ENCODE assay signal across 26 mouse cellular contexts in genomic region chr7:45077322-45077721, GRCm38 (mm10). TPM values are rescaled to one million over a fixed set of nuclear protein-coding genes. Genes with fewer than 3 reads are reported as not detected.
DNase-seq lines count a peak whose midpoint lies in the region; ATAC-seq lines count a peak whose summit lies in the region.
"Had no signal": no experiment of that assay in that cellular context is flagged by ENCODE, and none has a peak within 500 bp of the region (broad histone marks: within the 10 kb centered on the region; RNA-seq: fewer than 3 reads in every experiment).

No protein-coding gene starts in this region.

- no peaks in the 10 kb centered on the region for H3K27me3 ChIP-seq in neural tube, embryonic 12.5 days (replicated peaks)
- H3K27me3 ChIP-seq: CH12.LX; embryonic facial prominence, embryonic 13.5 days; embryonic facial prominence, embryonic 15.5 days; forebrain, embryonic 12.5 days; Patski had no signal

- no peak overlapping the region for H3K27ac ChIP-seq in neural tube, embryonic 12.5 days
- H3K27ac ChIP-seq: embryonic facial prominence, embryonic 13.5 days; embryonic facial prominence, embryonic 15.5 days; forebrain, embryonic 10.5 days; forebrain, embryonic 12.5 days had no signal

- H3K4me3 ChIP-seq in neural tube, embryonic 12.5 days: no peak overlapping the region
- H3K4me3 ChIP-seq: embryonic facial prominence, embryonic 13.5 days; embryonic facial prominence, embryonic 15.5 days; erythroblast, embryonic 14.5 days; forebrain, embryonic 12.5 days had no signal

- H3K36me3 ChIP-seq in neural tube, embryonic 12.5 days: peaks cover 38% of the 10 kb centered on the region

- H3K9ac ChIP-seq in neural tube, embryonic 12.5 days: 0 out of 2 replicates have a peak overlapping the region, but pooled peaks have one; percentile 2
- H3K9ac ChIP-seq: embryonic facial prominence, embryonic 13.5 days; embryonic facial prominence, embryonic 15.5 days; forebrain, embryonic 12.5 days had no signal

- WGBS in neural tube, embryonic 12.5 days: 89% methylated on average over 14 of the region's 14 CpGs

- H3K4me1 ChIP-seq in neural tube, embryonic 12.5 days: no peaks in the 10 kb centered on the region

- no peak overlapping the region for H3K4me2 ChIP-seq in neural tube, embryonic 12.5 days (replicated peaks)
- H3K4me2 ChIP-seq: embryonic facial prominence, embryonic 13.5 days; embryonic facial prominence, embryonic 15.5 days; forebrain, embryonic 12.5 days had no signal

- ATAC-seq in neural tube, embryonic 12.5 days (ENCODE audit: low FRiP score, low read depth): no peak
- ATAC-seq: CD4-positive, CD25-positive, alpha-beta regulatory T cell, adult 4 months; forebrain, embryonic 14.5 days; forebrain, embryonic 16.5 days; Patski had no signal

- H3K9me3 ChIP-seq in neural tube, embryonic 12.5 days: no peaks in the 10 kb centered on the region
- H3K9me3 ChIP-seq: embryonic facial prominence, embryonic 13.5 days; embryonic facial prominence, embryonic 15.5 days; forebrain, embryonic 10.5 days; forebrain, embryonic 12.5 days; G1E had no signal

- peak; percentile 22 for DNase-seq in cerebellum, adult 11-12 months
- DNase-seq in cerebellum, adult 9-10 months: no peak
- no peak for DNase-seq in neural tube, embryonic 10.5 days (ENCODE audit: extremely low spot score, low spot score)
- no peak for DNase-seq in T-cell, adult 2 months (ENCODE audit: low spot score)
- DNase-seq: adrenal gland, adult 2 months; adrenal gland, postnatal 10 days; adrenal gland, postnatal 25 days; B cell, adult 2 months; cerebellum, adult 11 months; cerebellum, adult 2 months; cerebellum, adult 9-11 months; cerebellum, postnatal 14 days; cerebellum, postnatal 36 days; embryo, embryonic 11 days had no signal

RNA-seq across cellular contexts. Expression of gene Rcn3, which starts 14.7 kb away (rescaled TPM):
- polyA plus RNA-seq in neural tube, embryonic 12.5 days (2016; fragmentation: Nextera tagmentation; extraction: Ambion mirVana): 125 and 139 TPM in 2 replicates

RNA-seq across cellular contexts. Expression of gene Prrg2, which starts 14.8 kb away (rescaled TPM):
- polyA plus RNA-seq in neural tube, embryonic 12.5 days (2016; fragmentation: Nextera tagmentation; extraction: Ambion mirVana): 15.2 and 17.9 TPM in 2 replicates

RNA-seq across cellular contexts. Expression of gene Nosip, which starts 15.1 kb away (rescaled TPM):
- polyA plus RNA-seq in neural tube, embryonic 12.5 days (2016; fragmentation: Nextera tagmentation; extraction: Ambion mirVana): 56.5 and 63.0 TPM in 2 replicates

RNA-seq across cellular contexts. Expression of gene Prr12, which starts 24.6 kb away (rescaled TPM):
- polyA plus RNA-seq in neural tube, embryonic 12.5 days (2016; fragmentation: Nextera tagmentation; extraction: Ambion mirVana): 11.8 and 14.0 TPM in 2 replicates

RNA-seq across cellular contexts. Expression of gene Fcgrt, which starts 26.3 kb away (rescaled TPM):
- polyA plus RNA-seq in neural tube, embryonic 12.5 days (2016; fragmentation: Nextera tagmentation; extraction: Ambion mirVana): 14.1 and 15.7 TPM in 2 replicates
- polyA plus RNA-seq: G1E had no signal
